Mouse (Mus musculus) right cerebral cortex, postnatal 10 days (tissue): ENCODE measurements at regions not wholly inside any gene's neighbourhood (a gene's known extent, or its start where the extent isn't known, plus 50 kb on each side); places are given as distances from the start of the nearest gene placed in this dataset.

Experiments used
- DNase-seq, 2 experiments: peaks; one replicate each; pipeline ENCODE4 v3.0.0; 2021; ENCODE audit warnings: low spot score in 2 of 2

DNA sequence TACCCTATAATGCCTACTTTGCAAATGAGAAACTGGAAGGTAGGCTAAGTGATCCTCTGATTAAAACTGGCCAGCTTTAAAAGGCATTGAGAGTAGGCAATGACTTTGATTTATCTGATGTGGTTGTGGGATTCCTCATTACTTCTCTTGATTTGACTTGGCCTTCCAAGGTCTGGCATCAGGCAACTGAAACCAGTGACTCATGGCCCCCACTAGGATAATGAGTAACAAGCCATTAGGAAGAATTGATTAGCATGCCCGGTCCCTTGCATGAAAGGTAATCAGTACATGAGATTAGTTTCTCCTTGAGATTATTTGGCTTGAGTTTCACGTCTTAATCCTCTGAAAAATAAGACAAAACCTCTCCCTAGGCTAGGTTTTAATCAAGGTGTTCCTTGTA lies 56.8 kb upstream of the Magi1 start:
- no peak for DNase-seq

DNA sequence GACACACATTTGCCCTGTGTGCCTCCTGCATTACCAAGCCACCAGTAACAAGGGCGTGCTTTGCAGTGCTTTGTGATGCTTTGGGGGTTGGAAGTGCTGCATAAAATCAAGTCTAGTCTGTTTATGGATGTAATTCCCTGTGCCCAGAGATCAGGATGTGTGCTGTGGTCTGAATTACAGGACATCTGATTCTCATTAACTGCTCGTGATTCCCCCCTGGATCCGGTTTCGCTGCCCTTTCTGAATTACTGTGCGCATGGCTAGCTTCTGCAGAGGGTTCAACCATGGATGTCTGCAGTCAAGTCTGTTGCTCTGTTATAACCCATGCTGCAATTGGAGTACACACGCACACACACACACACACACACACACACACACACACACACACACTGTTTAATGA lies 52.5 kb upstream of the Magi1 start:
- no peak for DNase-seq
